Mouse (Mus musculus) stomach, postnatal 0 days (tissue): ENCODE measurements around the gene Vmn2r77. TPM values are rescaled to one million over a fixed set of nuclear protein-coding genes. Genes with fewer than 3 reads are reported as not detected.
A peak's percentile ranks its signal among the peaks of the same experiment; 100 is the strongest.
"Not testable (repeated sequence)": the region's sequence is repeated elsewhere in the genome, so short reads cannot be mapped to it uniquely, and the experiment has no call there.

Experiments
- ATAC-seq: fragments of 200-750 bp; cut with Nextera tagmentation; 2 replicates; pipeline ENCODE4 v1.8.0; 2017; ENCODE audit not compliant: low FRiP score, low TSS enrichment
- DNase-seq: peaks from one replicate; pipeline ENCODE4 v3.0.0-alpha.2; 2016; ENCODE audit warnings: low spot score
- H3K27ac ChIP-seq: fragments of 300-500 bp; sonication (generic); replicated peaks from 2 replicates; pipeline ENCODE4 v1.5.1; 2014; ENCODE audit warnings: mild to moderate bottlenecking, control low read depth
- H3K27me3 ChIP-seq: fragments of 300-500 bp; sonication (generic); 2 replicates; pipeline ENCODE4 v1.6.1; 2014; ENCODE audit warnings: low read length; ENCODE audit not compliant: control insufficient read depth, insufficient read depth
- H3K36me3 ChIP-seq: fragments of 300-500 bp; sonication (generic); 2 replicates; pipeline ENCODE4 v1.6.1; 2014; ENCODE audit warnings: low read length, mixed read lengths; ENCODE audit not compliant: control insufficient read depth, insufficient read depth
- H3K4me1 ChIP-seq: fragments of 300-500 bp; sonication (generic); replicated peaks from 2 replicates; pipeline ENCODE4 v1.6.1; 2014; ENCODE audit warnings: antibody characterized with exemption; ENCODE audit not compliant: control insufficient read depth, insufficient read depth
- H3K4me2 ChIP-seq: fragments of 300-500 bp; sonication (generic); replicated peaks from 2 replicates; pipeline ENCODE4 v1.6.1; 2014; ENCODE audit warnings: low read depth, mild to moderate bottlenecking, control low read depth, moderate library complexity
- H3K4me3 ChIP-seq: fragments of 300-500 bp; sonication (generic); 2 replicates; pipeline ENCODE4 v1.5.1; 2014; ENCODE audit warnings: low read depth, low read length, control low read depth
- H3K9ac ChIP-seq: fragments of 300-500 bp; sonication (generic); 2 replicates; pipeline ENCODE4 v1.6.1; 2014; ENCODE audit warnings: mild to moderate bottlenecking, low read length, control low read depth, mixed read lengths
- H3K9me3 ChIP-seq: fragments of 300-500 bp; sonication (generic); 2 replicates; pipeline ENCODE4 v1.6.1; 2016; ENCODE audit warnings: low read length; ENCODE audit not compliant: control insufficient read depth
- CTCF ChIP-seq: IDR thresholded peaks from 2 replicates; pipeline ENCODE4 v1.5.1; 2016; ENCODE audit warnings: antibody characterized with exemption, low read depth, mild to moderate bottlenecking, moderate library complexity
- EP300 ChIP-seq: optimal IDR thresholded peaks from 2 replicates; pipeline ENCODE3; 2016; ENCODE audit warnings: antibody characterized with exemption
- WGBS: fragments of 180-500 bp; shearing (Covaris S2); extraction: QIAGEN DNeasy Blood & Tissue Kit; methylation state at CpG from one replicate; pipeline ENCODE4 v1.1.7; 2014; 5-methylcytosine and 5-hydroxymethylcytosine counted together
- polyA plus RNA-seq: library from polyadenylated mRNA; unstranded; fragments of >200 nt; fragmentation: Nextera tagmentation; extraction: Ambion mirVana; gene quantifications from 2 replicates; pipeline ENCODE4 v1.2.1, GENCODE M21; 2015

The Vmn2r77 gene
- polyA plus RNA-seq, result not detected in 2 replicates

- no peak for DNase-seq
- no peak within 1 kb of the TSS for H3K4me3 ChIP-seq
- no peak within 1 kb of the TSS for H3K9ac ChIP-seq
- H3K4me2 ChIP-seq, result no peak within 1 kb of the TSS
- H3K27me3 ChIP-seq, result no peaks in the 10 kb centered on the region
- ATAC-seq, result no peak
- no peaks in the 10 kb centered on the region for H3K9me3 ChIP-seq
- no peaks in the 10 kb centered on the region for H3K36me3 ChIP-seq
- TF ChIP-seq EP300, result no peak
- TF ChIP-seq CTCF, result no peak
- no peak within 1 kb of the TSS for H3K27ac ChIP-seq
- H3K4me1 ChIP-seq, result no peaks in the 10 kb centered on the region
Observed at GRCm38 (mm10) chr7:86794727-86795126, at the start of gene Vmn2r77. TSS of gene Vmn2r77 (plus strand) at chr7:86795027.

- WGBS, result 68% methylated on average over 1 of the region's 1 CpGs
Observed at GRCm38 (mm10) chr7:86760751-86761150, 34.1 kb upstream of the Vmn2r77 start.

GRCm38 (mm10) chr7:86764628-86765027, 30.2 kb upstream of the Vmn2r77 start:
- no peak for DNase-seq
- H3K4me3 ChIP-seq, result no peak overlapping the region
- no peak overlapping the region for H3K4me2 ChIP-seq
- no peaks in the 10 kb centered on the region for H3K36me3 ChIP-seq
- no peak for ATAC-seq
- no peak overlapping the region for H3K9ac ChIP-seq
- no peaks in the 10 kb centered on the region for H3K27me3 ChIP-seq
- no peaks in the 10 kb centered on the region for H3K9me3 ChIP-seq
- no peak for TF ChIP-seq CTCF
- no peak for TF ChIP-seq EP300
- H3K4me1 ChIP-seq, result no peaks in the 10 kb centered on the region
- no peak overlapping the region for H3K27ac ChIP-seq

More at GRCm38 (mm10) chr7:86760751-86761150, 34.1 kb upstream of the Vmn2r77 start:
- Histone ChIP-seq H3K9ac (no peak overlapping the region), H3K36me3 (no peaks in the 10 kb centered on the region), H3K27me3 (no peaks in the 10 kb centered on the region), H3K27ac (no peak overlapping the region), H3K9me3 (no peaks in the 10 kb centered on the region), H3K4me3 (no peak overlapping the region), H3K4me2 (no peak overlapping the region), H3K4me1 (no peaks in the 10 kb centered on the region)
- ATAC-seq (no peak), DNase-seq (no peak)
- TF ChIP-seq EP300, result no peak
- no peak for TF ChIP-seq CTCF

- TF ChIP-seq EP300 (no peak), CTCF (no peak)
- no peaks in the 10 kb centered on the region for H3K36me3 ChIP-seq
- no peak overlapping the region for H3K27ac ChIP-seq
- no peaks in the 10 kb centered on the region for H3K4me1 ChIP-seq
- H3K4me3 ChIP-seq, result no peak overlapping the region
- DNase-seq (no peak), ATAC-seq (no peak)
- no peak overlapping the region for H3K9ac ChIP-seq
- H3K9me3 ChIP-seq, result no peaks in the 10 kb centered on the region
- no peaks in the 10 kb centered on the region for H3K27me3 ChIP-seq
- H3K4me2 ChIP-seq, result no peak overlapping the region
- WGBS, result 76% methylated on average over 3 of the region's 3 CpGs
Observed at GRCm38 (mm10) chr7:86771621-86772020, 23.2 kb upstream of the Vmn2r77 start.

- Histone ChIP-seq H3K4me3 (no peak within 1 kb of the TSS), H3K4me2 (peak within 1 kb of the TSS; percentile 35; the same call in 1 of the 2 replicates), H3K4me1 (no peaks in the 10 kb centered on the region), H3K36me3 (no peaks in the 10 kb centered on the region), H3K9ac (no peak within 1 kb of the TSS), H3K27ac (no peak within 1 kb of the TSS), H3K27me3 (no peaks in the 10 kb centered on the region), H3K9me3 (no peaks in the 10 kb centered on the region)
- TF ChIP-seq EP300, result no peak
- no peak for TF ChIP-seq CTCF
- WGBS, result 7% methylated on average over 11 of the region's 11 CpGs
- ATAC-seq (no peak), DNase-seq (no peak)
Observed at GRCm38 (mm10) chr7:86775617-86776325, 19.1 kb upstream of the Vmn2r77 start, which contains the start of gene Folh1. TSS of gene Folh1 (minus strand) at chr7:86775943.

- not testable (repeated sequence) for H3K9me3 ChIP-seq, H3K4me2 ChIP-seq, H3K9ac ChIP-seq, ATAC-seq, H3K27ac ChIP-seq, H3K27me3 ChIP-seq, H3K4me3 ChIP-seq, H3K36me3 ChIP-seq, H3K4me1 ChIP-seq, DNase-seq
- WGBS, result 91% methylated on average over 4 of the region's 5 CpGs
Observed at GRCm38 (mm10) chr7:86815241-86815640, 20.4 kb downstream of the Vmn2r77 start.

GRCm38 (mm10) chr7:86815716-86816115, 20.9 kb downstream of the Vmn2r77 start:
- H3K9me3 ChIP-seq, H3K27me3 ChIP-seq, H3K4me1 ChIP-seq, DNase-seq, H3K9ac ChIP-seq, H3K4me2 ChIP-seq, H3K36me3 ChIP-seq, H3K4me3 ChIP-seq, H3K27ac ChIP-seq, ATAC-seq: not testable (repeated sequence)
- WGBS, result 77% methylated on average over 6 of the region's 6 CpGs
